Mouse (Mus musculus) bone marrow macrophage, adult 2 months (primary cell): ENCODE measurements at regions not wholly inside any gene's neighbourhood (a gene's known extent, or its start where the extent isn't known, plus 50 kb on each side); places are given as distances from the start of the nearest gene placed in this dataset.

Experiments
- H3K27ac ChIP-seq: 2 replicates; pipeline ENCODE4 v1.5.1; 2012; ENCODE audit warnings: low read depth, low read length; ENCODE audit not compliant: insufficient read depth
- H3K4me1 ChIP-seq: 2 replicates; pipeline ENCODE4 v1.6.1; 2012; ENCODE audit warnings: low read length; ENCODE audit not compliant: control insufficient read depth, insufficient read depth
- H3K4me3 ChIP-seq: 2 replicates; pipeline ENCODE4 v1.5.1; 2012; ENCODE audit warnings: mild to moderate bottlenecking, low read length, moderate library complexity; ENCODE audit not compliant: insufficient read depth
- CTCF ChIP-seq: IDR thresholded peaks from 2 replicates; pipeline ENCODE4 v1.5.1; 2012; ENCODE audit warnings: low read depth, mild to moderate bottlenecking, low read length, moderate library complexity
- POLR2A ChIP-seq: IDR thresholded peaks from 2 replicates; pipeline ENCODE4 v1.6.1; 2012; ENCODE audit warnings: mild to moderate bottlenecking, low read depth, low read length, borderline replicate concordance

DNA sequence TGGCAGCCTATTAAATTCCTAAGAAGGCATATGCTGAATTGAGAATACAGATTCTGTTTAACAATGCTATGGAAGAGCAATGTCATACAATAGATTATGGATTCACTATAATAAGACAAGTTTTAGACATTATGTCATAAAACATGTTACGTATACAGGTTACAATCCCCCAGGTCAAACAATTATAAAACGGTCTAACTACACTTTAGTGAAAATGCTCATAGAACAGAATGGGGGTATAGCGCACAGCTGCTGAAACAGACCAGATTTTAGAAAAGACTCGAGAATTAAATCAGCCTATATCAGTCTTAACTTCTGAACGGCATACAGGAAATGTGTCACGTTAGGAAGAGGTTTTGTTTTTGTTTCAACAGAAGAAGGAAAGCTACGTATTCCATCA lies 660.5 kb upstream of the Sel1l start:
- H3K4me3 ChIP-seq: no peak overlapping the region
- TF ChIP-seq POLR2A (no peak), CTCF (no peak)
- H3K27ac ChIP-seq: no peak overlapping the region
- no peaks in the 10 kb centered on the region for H3K4me1 ChIP-seq

DNA sequence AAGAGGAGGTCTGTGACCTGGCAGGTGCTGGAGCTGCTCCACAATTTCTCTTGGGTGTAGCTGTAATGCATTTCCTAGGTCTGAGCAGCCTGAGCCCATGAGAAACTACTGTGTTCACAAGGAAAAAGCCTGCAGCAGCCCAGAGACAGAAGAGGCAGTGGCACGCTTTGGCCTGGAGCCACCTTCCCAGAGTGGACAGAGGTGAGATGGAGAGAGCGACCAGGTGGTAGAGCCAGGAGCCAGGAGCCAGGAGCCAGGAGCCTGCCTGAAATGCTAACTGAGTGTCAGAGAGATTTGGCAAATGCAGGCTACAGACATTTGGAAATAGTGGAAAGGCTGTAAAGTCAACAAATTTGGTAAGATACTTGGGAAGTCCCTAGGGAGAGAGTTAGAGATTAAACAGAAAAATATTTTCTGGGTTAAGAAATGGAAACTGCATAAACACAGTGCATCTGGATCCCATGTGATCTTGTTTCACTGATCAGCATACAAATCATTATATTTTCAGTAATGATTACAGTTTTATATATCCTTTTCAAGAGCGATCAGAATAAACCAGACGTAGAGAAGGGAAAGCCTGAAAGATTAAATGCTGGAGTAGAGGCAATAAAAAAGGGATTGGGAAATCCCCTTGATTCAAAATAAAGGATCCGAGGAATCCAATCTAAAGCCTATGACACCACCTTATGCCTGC lies 660.0 kb upstream of the Sel1l start:
- no peaks in the 10 kb centered on the region for H3K4me1 ChIP-seq
- TF ChIP-seq CTCF: no peak
- no peak for TF ChIP-seq POLR2A
- no peak overlapping the region for H3K27ac ChIP-seq
- H3K4me3 ChIP-seq: no peak overlapping the region

DNA sequence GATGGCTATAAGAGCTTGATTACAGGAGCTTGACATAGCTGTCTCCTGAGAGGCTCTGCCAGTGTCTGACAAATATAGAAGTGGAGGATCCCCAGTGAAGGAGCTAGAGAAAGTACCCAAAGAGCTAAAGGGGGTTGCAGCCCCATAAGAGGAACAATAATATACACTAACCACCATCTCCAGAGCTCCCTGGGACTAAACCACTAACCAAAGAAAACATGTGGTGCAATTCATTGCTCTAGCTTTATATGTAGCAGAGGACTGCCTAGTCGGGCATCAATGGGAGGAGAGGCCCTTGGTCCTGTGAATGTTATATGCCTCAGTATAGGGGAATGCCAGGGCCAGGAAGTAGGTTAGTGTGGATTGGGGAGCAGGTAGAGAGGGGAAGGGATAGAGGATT lies 635.0 kb upstream of the Sel1l start:
- no peak for TF ChIP-seq CTCF
- TF ChIP-seq POLR2A: no peak
- Histone ChIP-seq H3K4me1 (no peaks in the 10 kb centered on the region), H3K27ac (no peak overlapping the region), H3K4me3 (no peak overlapping the region)

DNA sequence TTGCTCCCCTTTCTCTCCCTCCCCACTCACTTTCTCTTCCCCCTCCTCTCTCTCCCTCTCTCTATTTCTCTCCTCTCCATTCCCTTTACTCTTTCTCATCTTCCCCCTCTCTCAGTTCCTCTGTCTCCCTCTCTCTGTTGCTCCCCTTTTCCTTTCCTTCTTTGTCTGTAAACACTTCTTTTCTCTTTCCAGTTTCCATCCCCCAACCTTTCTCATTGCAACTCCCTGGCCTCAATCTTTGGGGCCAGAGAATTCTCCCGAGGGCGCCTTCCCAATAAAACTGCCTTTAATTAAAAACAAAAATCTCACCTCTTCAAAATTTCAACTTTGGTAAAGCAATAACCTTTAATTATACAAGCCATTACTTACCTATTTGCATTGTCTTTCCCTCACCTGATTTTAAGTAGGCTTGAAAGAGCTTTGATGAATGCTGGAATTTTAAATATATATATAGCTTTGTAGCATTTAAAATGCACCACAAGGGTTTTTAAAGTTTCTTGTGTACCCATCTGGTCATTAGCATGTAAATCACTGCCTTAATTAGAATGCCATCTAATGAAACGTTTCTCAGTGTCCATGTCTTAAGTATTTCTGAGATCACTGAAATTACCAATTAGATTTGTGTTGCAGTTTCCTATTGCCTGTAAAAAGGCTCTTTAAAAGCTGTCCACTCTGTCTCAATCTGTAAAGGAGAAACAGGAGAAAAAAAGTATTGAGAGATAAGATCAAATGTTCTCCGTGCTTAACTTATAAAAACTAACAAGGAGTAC lies 625.5 kb upstream of the Sel1l start:
- H3K4me1 ChIP-seq: no peaks in the 10 kb centered on the region
- no peak overlapping the region for H3K4me3 ChIP-seq
- no peak overlapping the region for H3K27ac ChIP-seq
- TF ChIP-seq CTCF: no peak
- no peak for TF ChIP-seq POLR2A

DNA sequence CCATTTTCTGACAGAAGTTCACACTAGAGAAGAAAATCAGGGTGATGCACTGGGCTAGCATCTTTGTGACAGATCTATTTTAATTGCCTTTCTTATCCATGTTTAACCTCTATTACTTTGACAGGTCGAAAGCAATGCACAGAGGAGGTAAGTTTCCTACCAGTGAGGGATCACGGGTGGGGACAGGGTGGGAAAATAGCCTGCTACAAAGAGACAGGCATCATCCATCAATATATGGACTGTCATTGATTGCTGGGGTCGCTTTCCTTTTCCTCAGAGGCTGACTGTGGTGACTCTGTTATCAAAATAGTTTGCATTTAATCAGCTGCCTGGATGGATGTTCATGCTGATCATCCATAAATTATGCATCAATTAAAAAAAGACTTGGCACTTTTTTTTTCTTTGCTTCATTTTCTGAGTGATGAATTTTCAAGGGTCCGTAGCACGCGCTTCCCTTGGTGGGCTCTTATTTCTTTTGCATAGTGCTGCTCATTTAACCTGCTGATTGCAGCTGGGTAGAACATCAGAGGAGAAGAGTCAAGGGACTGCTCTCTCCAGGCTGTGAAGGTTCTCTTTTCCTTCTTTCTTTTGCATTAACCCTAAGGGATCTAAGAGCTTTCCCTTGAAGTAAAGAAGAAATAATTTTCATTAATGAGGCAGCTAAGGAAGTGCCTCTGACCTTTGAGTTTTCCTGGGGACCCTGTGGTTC lies 602.3 kb upstream of the Sel1l start:
- TF ChIP-seq POLR2A: no peak
- no peak for TF ChIP-seq CTCF

DNA sequence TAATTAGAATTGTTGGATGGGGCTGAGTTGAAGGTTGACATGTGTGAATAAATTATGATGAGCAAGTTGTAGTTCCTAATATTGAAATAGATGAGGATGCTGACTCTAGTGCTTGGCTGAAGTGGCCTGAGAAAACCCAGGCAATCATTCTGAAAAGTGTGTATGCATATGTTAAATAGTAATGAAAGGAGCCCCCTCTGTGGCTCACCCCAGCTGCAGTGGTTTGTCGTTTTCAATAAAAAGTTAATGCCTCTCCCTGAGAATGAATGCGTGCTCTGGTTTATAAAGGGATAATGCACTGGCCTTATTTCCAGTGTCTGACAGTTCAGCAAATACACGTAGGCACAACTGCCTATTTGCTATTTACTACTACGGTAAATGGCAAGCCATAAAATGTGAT lies 569.5 kb upstream of the Sel1l start:
- TF ChIP-seq POLR2A: no peak
- no peak for TF ChIP-seq CTCF
- Histone ChIP-seq H3K4me3 (no peak overlapping the region), H3K4me1 (no peaks in the 10 kb centered on the region)

More for the DNA sequence above, 602.3 kb upstream of the Sel1l start:
- no peaks in the 10 kb centered on the region for H3K4me1 ChIP-seq
- no peak overlapping the region for H3K27ac ChIP-seq
- no peak overlapping the region for H3K4me3 ChIP-seq

DNA sequence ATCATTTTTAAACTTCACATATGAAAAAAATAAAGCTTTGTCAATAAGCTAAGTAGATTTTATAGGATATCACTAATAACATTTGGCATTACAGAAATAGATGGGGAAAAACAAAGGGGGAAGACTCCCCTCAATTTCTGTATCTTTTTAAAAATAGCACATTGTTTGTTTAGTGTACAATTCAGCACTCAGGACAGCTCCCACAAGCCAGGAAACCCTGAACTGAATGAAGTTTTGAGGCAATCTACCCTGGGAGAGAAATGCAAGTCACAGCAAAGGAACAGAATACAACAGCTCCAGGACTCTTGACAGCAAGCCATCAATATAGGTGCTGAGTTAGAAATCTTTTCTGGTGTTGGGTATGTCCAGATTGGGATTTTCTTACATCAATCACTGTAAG lies 556.5 kb upstream of the Sel1l start:
- H3K4me3 ChIP-seq: no peak overlapping the region
- TF ChIP-seq CTCF (no peak), POLR2A (no peak)
- no peak overlapping the region for H3K27ac ChIP-seq
- H3K4me1 ChIP-seq: no peaks in the 10 kb centered on the region

More for the DNA sequence above, 569.5 kb upstream of the Sel1l start:
- no peak overlapping the region for H3K27ac ChIP-seq

DNA sequence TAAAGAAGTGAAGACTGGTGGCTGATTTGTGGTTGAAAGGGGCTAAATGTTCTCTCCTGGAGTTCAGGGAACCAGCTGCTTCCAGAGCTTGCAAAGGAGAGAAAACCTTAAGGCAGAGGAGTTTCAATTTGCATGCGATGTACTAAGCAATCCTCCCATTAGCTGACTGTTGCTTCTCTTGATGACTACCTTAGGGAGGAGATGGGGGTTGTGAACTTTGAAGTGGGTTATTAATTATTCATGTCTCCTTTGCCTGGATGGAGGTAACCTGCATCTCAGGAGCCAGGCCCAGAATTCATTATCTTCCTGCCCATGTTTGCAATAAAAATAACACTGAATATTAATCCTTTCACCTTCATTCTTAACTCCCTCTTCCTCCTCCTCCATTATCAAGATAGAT lies 552.0 kb upstream of the Sel1l start:
- Histone ChIP-seq H3K4me3 (no peak overlapping the region), H3K4me1 (no peaks in the 10 kb centered on the region), H3K27ac (no peak overlapping the region)
- no peak for TF ChIP-seq CTCF
- TF ChIP-seq POLR2A: no peak

DNA sequence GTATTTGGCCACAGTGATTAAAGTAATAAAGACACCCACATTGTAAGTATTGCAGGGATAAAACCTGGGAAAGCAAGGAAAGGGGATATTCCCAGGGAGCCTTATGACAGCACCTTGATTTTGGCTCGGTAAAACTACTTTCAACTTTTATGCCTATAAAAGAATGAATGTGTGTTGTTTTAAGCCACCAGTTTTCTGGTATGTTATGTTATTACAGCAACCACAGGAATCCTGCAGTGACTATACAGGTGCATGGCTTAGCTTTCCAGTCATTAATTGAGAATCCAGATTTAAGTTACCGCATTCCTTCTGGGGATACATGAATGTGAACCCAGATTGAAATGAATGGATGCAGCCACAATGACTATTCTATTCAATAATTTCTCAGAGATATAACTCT lies 537.2 kb upstream of the Sel1l start:
- Histone ChIP-seq H3K4me1 (no peaks in the 10 kb centered on the region), H3K27ac (no peak overlapping the region), H3K4me3 (no peak overlapping the region)
- no peak for TF ChIP-seq CTCF
- no peak for TF ChIP-seq POLR2A

DNA sequence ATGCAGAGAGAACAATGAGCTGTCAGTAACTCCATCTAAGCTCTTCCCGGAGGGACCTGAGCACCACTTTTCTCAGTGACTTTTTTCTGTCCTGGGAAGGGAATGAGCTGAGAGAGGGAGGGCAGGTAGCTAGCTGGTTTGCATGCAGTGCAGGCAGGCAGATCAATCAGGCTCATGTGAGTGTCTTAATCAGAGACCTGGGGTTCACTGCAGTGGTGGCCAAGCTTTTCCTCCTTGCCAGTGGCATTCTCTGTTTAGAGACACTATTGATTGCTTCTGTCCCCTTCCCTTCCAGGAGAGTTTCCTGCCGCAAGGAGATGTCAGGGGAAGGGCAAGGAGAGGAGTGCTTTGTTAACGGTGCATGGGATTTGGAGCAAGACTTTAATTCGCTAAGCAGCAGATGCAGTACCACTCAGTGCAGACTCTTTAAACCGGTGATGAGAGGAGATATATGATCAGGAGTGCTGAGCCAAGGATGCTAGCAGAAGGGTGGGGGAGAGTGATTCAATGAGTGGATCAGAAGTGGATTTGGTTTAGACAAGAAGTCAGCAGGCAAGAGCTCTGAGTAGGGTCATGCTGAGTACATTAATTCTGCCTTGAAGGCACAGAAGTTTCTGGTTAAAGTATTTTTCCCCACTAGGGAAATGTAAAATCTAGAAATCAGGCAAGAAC lies 535.4 kb upstream of the Sel1l start:
- no peak for TF ChIP-seq CTCF
- no peak for TF ChIP-seq POLR2A
- H3K4me1 ChIP-seq: no peaks in the 10 kb centered on the region
- no peak overlapping the region for H3K27ac ChIP-seq
- no peak overlapping the region for H3K4me3 ChIP-seq
